Mouse (Mus musculus): ENCODE data around the gene Gpsm3. TPM values are rescaled to one million over a fixed set of nuclear protein-coding genes. Genes with fewer than 3 reads are reported as not detected.

The Gpsm3 gene
- 3.2 and 4.9 TPM in 2 replicates for polyA plus RNA-seq (2012; rRNA removed)

GRCm38 (mm10) chr17:34589681-34590101, at the start of gene Gpsm3:
Gpsm3 (plus strand) TSS chr17:34589806.

GRCm38 (mm10) chr17:34564003-34564421, 25.6 kb upstream of the Gpsm3 start, which contains the start of gene Notch4:
Notch4 (plus strand) TSS chr17:34564268.

DNA sequence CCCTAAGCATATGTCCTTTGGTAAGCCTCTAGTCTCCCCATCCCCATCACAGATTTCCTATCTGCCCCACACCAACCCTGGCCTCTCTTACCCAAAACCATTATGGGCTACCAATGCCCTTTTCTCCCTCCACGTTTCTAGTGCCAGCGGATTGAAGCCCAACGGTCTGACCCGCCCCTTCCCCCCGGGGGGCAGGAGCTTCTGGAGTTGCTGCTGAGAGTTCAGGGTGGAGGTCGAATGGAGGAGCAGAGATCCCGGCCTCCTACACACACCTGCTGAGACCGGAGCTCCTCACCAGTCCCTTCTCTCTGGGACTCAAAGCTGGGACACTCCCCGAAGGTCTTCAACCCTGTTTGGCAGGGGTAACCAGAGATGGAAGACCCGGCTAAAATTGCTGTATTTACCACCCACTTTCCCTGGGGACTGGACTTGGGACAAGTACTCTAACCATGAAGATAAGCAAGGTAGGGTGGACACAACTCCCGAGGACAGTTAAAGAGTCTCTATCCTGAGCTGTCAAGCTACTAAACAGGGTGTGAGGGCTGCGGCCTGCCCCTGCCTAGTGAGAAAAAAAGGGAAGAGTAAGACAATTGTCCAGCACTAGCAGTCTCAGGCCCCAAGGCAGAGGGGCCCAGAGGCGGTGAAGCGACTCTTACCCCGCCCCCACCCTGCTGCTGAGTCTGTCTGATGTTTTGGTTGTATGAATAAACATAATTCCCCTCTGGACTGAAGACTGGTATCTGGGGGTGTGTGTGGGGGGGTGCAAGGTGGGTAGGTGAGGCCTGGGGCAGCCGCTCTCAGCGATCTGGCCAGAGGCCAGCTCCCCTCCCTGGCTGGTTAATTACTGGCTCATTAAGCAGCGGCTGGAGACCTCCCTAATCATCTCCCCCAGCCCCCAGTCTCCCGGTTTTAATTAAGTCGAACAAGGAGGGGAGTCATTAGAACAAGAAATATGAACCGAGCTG, 1.7 kb downstream of the Gpsm3 start, which contains the start of gene Pbx2:
Gene Pbx2, plus strand, starts transcription at position 238 of the 965 bp plus-strand sequence.

DNA sequence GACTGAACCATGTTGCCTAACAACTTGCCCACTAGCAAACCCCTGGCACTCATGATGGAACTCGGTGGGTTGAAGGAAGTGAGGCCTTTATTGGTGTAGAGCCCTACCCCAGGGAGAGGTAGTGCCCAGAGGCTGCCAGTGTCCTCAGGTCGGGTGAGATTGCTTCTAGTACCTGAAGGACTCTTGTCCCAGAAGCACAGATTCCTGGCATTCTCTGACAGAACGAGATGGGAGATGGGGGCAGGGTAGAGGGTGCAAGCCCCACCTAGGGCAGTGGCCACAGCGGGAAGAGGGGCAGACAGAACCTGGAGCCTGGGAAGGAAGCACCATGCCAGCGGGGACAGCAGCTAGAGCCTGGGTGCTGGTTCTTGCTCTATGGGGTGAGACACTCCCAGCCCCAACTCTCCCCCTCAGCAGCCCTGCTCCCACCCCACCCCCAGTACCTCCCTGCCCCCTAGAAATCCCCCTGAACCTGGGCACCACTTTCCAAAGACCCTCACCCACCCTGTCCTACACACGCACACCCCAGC, 8.0 kb downstream of the Gpsm3 start, which contains the start of gene Ager:
Gene Ager, plus strand, starts transcription at position 297 of the 530 bp plus-strand sequence.

DNA sequence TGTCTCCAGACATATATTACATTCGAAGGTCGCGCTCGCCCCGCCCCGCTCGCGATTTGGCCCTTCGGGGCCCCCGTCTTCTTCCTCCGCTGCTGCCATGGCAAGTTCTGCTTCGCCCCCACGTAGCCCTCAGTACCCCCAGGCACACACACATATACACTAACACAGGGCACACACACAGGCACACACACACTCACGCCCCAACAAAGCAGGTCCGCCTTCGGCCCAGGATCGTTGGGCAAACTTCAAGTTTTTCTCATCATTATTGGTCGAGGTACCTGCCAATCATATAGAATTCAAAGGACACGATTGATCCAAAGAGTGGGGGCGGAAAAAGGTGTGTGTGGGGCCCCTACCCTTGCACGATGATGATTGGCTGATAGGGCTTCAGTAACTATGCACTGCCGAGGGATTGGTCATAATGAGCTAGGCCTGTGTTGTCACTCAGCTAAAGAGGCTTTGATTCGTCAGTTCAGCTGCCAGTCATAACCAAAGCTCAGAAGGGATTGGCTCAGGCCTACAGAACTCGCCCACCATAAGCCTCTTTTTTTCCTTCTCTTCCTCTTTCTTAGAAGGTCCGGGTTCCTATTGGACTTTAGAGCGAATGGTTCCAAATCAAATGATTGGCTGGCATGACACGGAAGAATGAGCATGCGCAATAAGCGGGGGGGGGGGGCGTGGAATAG, 13.9 kb downstream of the Gpsm3 start, which contains the start of gene Rnf5:
Gene Rnf5, minus strand, starts transcription at position 316 of the 686 bp plus-strand sequence.

DNA sequence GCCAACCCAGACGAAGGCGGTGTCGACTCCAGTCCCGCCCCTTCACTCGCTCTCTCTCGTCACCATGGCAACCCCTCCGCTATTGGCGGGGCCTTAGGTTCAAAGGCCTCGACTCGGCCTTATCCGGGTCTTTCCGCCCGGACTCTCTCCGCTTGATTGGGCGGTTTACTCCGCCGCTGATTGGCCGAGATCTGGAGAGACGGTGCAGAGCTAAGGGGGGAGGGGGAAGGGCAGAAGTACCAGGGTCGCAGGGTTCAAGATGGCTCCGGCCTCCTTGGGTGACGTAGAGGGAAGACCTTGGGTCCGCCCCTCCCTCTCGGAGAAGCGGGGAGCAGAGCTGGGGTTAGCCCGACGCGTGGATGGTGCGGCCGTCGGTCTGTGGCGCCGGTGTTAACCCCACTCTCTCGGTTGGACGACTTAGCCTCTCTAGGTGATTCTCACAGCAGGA, 14.5 kb downstream of the Gpsm3 start, which contains the start of gene Agpat1:
Gene Agpat1, plus strand, starts transcription at position 202 of the 448 bp plus-strand sequence.

DNA sequence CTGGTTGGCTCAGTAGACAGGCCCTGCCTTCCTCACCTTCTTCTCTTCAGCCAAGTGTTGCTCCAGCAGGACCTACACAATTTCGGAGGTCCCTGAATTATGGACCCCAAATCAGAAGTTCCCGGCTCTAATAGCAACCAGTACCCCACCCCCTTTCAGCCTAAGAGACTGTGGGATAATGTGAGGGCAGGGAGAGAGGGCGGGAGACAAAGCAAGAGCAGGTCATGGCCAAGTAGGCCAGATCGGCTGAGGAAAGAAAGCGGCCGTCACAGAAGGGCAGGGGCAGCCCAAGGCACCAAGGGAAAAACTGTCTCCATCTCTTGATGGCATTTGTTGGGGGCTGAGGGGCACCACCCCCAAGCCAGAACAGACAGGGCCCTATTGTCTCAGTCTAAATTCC, 26.3 kb downstream of the Gpsm3 start, which contains the start of gene Egfl8:
Gene Egfl8, minus strand, starts transcription at position 101 of the 400 bp plus-strand sequence.

DNA sequence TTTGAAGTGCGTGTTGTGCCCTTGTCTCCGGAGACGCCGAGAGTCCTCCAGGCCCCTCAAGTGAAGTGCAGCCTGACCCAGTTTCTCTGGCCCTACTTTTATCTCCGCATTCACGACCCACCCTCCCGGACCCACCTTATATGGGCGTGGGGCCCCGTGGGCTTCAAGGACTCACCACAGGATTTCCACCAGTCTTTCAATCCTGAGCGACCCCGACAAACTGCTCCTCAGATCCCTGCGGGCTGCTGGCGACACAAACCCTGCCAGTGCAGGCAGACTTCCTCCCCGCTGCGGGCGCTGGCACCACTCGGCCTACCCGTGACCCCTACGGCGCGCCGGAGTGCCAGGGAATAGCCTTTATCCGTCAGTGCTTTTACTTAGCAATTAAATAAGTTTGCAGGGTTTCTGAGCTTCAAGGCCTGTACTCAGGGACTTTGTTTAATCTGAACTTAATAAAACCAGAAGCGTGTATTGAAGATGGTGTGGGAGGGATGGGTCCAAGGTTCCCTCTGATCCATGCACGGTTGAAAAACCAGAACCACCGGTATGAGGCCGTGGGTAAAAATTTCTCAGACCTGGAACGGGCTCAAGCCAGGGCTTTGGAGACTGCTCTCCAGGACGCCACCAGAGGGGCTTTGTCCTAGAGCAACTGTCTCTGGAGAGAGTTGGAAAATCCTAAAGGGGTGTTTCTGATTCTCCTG, 38.5 kb downstream of the Gpsm3 start, which contains the start of gene Ppt2:
Gene Ppt2, minus strand, starts transcription at position 568 of the 701 bp plus-strand sequence.

DNA sequence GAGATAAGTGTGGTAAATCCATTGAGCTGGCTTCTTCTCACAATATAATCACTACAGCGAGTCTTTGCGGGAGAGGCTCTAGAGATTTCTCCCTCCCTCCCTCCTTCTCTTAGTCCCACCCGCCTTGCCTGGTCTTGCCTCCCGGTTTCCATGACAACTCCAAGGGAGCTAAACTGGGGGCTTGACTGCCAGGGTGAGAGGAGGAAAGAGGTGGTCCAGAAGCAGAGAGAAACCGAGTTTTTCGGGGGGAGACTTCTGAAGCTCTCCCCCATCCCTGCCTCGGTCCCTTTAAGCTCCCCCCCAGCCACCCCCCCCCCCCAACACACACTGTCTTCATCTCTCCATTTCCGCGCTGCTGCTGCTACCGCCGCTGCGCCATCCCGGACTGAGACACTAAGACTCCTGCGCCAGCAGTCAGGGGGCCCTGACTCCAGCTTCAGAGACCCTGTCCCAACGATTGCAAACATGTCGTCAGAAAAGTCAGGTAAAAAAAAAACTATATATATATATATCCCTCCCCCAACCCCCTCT, 39.7 kb downstream of the Gpsm3 start, which contains the start of gene Prrt1:
Gene Prrt1, plus strand, starts transcription at position 313 of the 531 bp plus-strand sequence.

Other genes with a start within 250 kb of the Gpsm3 start
- 0.03 and 0.19 TPM in 2 replicates for gene Btnl2, start 235.0 kb upstream of the Gpsm3 start, polyA plus RNA-seq (2012; rRNA removed)
- gene Btnl1, start 212.7 kb upstream of the Gpsm3 start, polyA plus RNA-seq (2012; rRNA removed) = 0.12 TPM in 1 of 2 replicates, not detected in the other
- gene BC051142, start 191.0 kb upstream of the Gpsm3 start, polyA plus RNA-seq (2012; rRNA removed) = 0.17 TPM in 1 of 2 replicates, not detected in the other
- 1.1 and 1.3 TPM in 2 replicates for gene Btnl4, start 112.5 kb upstream of the Gpsm3 start, polyA plus RNA-seq (2012; rRNA removed)
- 0.04 TPM in 1 of 2 replicates, not detected in the other for gene Btnl6, start 72.5 kb upstream of the Gpsm3 start, polyA plus RNA-seq (2012; rRNA removed)
- 13.3 and 22.9 TPM in 2 replicates for gene Notch4, start 25.5 kb upstream of the Gpsm3 start, polyA plus RNA-seq (2012; rRNA removed)
- 16.0 and 17.3 TPM in 2 replicates for gene Pbx2, start 1.5 kb downstream of the Gpsm3 start, polyA plus RNA-seq (2012; rRNA removed)
- 0.43 and 0.59 TPM in 2 replicates for gene Ager, start 8.1 kb downstream of the Gpsm3 start, polyA plus RNA-seq (2012; rRNA removed)
- gene Rnf5, start 13.9 kb downstream of the Gpsm3 start, polyA plus RNA-seq (2012; rRNA removed) = 56.7 and 59.0 TPM in 2 replicates
- gene Agpat1, start 14.5 kb downstream of the Gpsm3 start, polyA plus RNA-seq (2012; rRNA removed) = 136 and 169 TPM in 2 replicates
- gene Egfl8, start 26.2 kb downstream of the Gpsm3 start, polyA plus RNA-seq (2012; rRNA removed) = 0.74 and 1.6 TPM in 2 replicates
- gene Ppt2, start 38.7 kb downstream of the Gpsm3 start, polyA plus RNA-seq (2012; rRNA removed) = 20.9 and 22.1 TPM in 2 replicates
- 4.0 and 4.6 TPM in 2 replicates for gene Prrt1, start 39.7 kb downstream of the Gpsm3 start, polyA plus RNA-seq (2012; rRNA removed)
- 1.4 and 2.8 TPM in 2 replicates for gene Fkbpl, start 55.0 kb downstream of the Gpsm3 start, polyA plus RNA-seq (2012; rRNA removed)
- gene Atf6b, start 57.3 kb downstream of the Gpsm3 start, polyA plus RNA-seq (2012; rRNA removed) = 40.9 and 47.9 TPM in 2 replicates
- 14.8 and 21.3 TPM in 2 replicates for gene Tnxb, start 80.7 kb downstream of the Gpsm3 start, polyA plus RNA-seq (2012; rRNA removed)
- gene C4b, start 154.1 kb downstream of the Gpsm3 start, polyA plus RNA-seq (2012; rRNA removed) = 9.3 and 13.4 TPM in 2 replicates
- 1.1 and 3.1 TPM in 2 replicates for gene Cyp21a1, start 214.8 kb downstream of the Gpsm3 start, polyA plus RNA-seq (2012; rRNA removed)
- gene Stk19, start 247.1 kb downstream of the Gpsm3 start, polyA plus RNA-seq (2012; rRNA removed) = 31.6 and 34.6 TPM in 2 replicates
- 34.4 and 36.4 TPM in 2 replicates for gene Dxo, start 247.2 kb downstream of the Gpsm3 start, polyA plus RNA-seq (2012; rRNA removed)